Mouse (Mus musculus): ENCODE data around the gene Zfp300. TPM values are rescaled to one million over a fixed set of nuclear protein-coding genes. Genes with fewer than 3 reads are reported as not detected.
A peak's percentile ranks its signal among the peaks of the same experiment; 100 is the strongest.

The Zfp300 gene
- 1.3 and 1.4 TPM in 2 replicates for polyA plus RNA-seq (2012; rRNA removed)

GRCm38 (mm10) chrX:21088983-21089866 lies at the start of gene Zfp300:
Gene Zfp300, minus strand, starts transcription at chrX:21089527.
- TF ChIP-seq POLR2A (IDR thresholded peaks at IDR 0.05; ENCODE audit: extremely low read depth, insufficient read depth, low read length) (0 out of 2 replicates have a peak, but pooled peaks have one; percentile 6), CTCF (IDR thresholded peaks at IDR 0.05; ENCODE audit: extremely low read depth, insufficient read depth, low read length) (no peak)
- Histone ChIP-seq H3K27ac (ENCODE audit: insufficient read depth, low read length) (peak within 1 kb of the TSS; percentile 95), H3K4me1 (ENCODE audit: control insufficient read depth, insufficient read depth, low read length) (no peaks in the 10 kb centered on the region), H3K4me3 (ENCODE audit: insufficient read depth, low read length) (peak within 1 kb of the TSS; percentile 91)

- no peak within 1 kb of the TSS for H3K27ac ChIP-seq (ENCODE audit: insufficient read depth, low read length)
- H3K4me3 ChIP-seq (ENCODE audit: insufficient read depth, low read length) = no peak within 1 kb of the TSS
- H3K4me1 ChIP-seq (ENCODE audit: control insufficient read depth, insufficient read depth, low read length) = no peaks in the 10 kb centered on the region
- TF ChIP-seq CTCF (IDR thresholded peaks at IDR 0.05; ENCODE audit: extremely low read depth, insufficient read depth, low read length) (no peak), POLR2A (IDR thresholded peaks at IDR 0.05; ENCODE audit: extremely low read depth, insufficient read depth, low read length) (no peak)
Observed at GRCm38 (mm10) chrX:21115520-21115919, 26.2 kb upstream of the Zfp300 start, which contains the start of gene Ssxa1. Gene Ssxa1, plus strand, starts transcription at chrX:21115820.

GRCm38 (mm10) chrX:21089867-21090239 lies 526 bp upstream of the Zfp300 start:
- Histone ChIP-seq H3K4me1 (ENCODE audit: control insufficient read depth, insufficient read depth, low read length) (no peaks in the 10 kb centered on the region), H3K4me3 (ENCODE audit: insufficient read depth, low read length) (peak overlapping the region; percentile 91), H3K27ac (ENCODE audit: insufficient read depth, low read length) (peak overlapping the region; percentile 95)
- TF ChIP-seq POLR2A (IDR thresholded peaks at IDR 0.05; ENCODE audit: extremely low read depth, insufficient read depth, low read length) (no peak), CTCF (IDR thresholded peaks at IDR 0.05; ENCODE audit: extremely low read depth, insufficient read depth, low read length) (no peak)

- TF ChIP-seq CTCF (IDR thresholded peaks at IDR 0.05; ENCODE audit: extremely low read depth, insufficient read depth, low read length) = no peak
- no peak for TF ChIP-seq POLR2A (IDR thresholded peaks at IDR 0.05; ENCODE audit: extremely low read depth, insufficient read depth, low read length)
- Histone ChIP-seq H3K27ac (ENCODE audit: insufficient read depth, low read length) (no peak overlapping the region), H3K4me1 (ENCODE audit: control insufficient read depth, insufficient read depth, low read length) (no peaks in the 10 kb centered on the region), H3K4me3 (ENCODE audit: insufficient read depth, low read length) (peak overlapping the region; percentile 91)
Observed at GRCm38 (mm10) chrX:21088645-21088982, 713 bp downstream of the Zfp300 start.

GRCm38 (mm10) chrX:21068106-21068505 lies 21.2 kb downstream of the Zfp300 start, which contains the start of gene Spaca5:
Gene Spaca5, plus strand, starts transcription at chrX:21068406.
- Histone ChIP-seq H3K4me1 (ENCODE audit: control insufficient read depth, insufficient read depth, low read length) (no peaks in the 10 kb centered on the region), H3K4me3 (ENCODE audit: insufficient read depth, low read length) (no peak within 1 kb of the TSS), H3K27ac (ENCODE audit: insufficient read depth, low read length) (no peak within 1 kb of the TSS)
- TF ChIP-seq POLR2A (IDR thresholded peaks at IDR 0.05; ENCODE audit: extremely low read depth, insufficient read depth, low read length) = no peak
- no peak for TF ChIP-seq CTCF (IDR thresholded peaks at IDR 0.05; ENCODE audit: extremely low read depth, insufficient read depth, low read length)

- Histone ChIP-seq H3K4me1 (ENCODE audit: control insufficient read depth, insufficient read depth, low read length) (no peaks in the 10 kb centered on the region), H3K4me3 (ENCODE audit: insufficient read depth, low read length) (peak overlapping the region; percentile 55; the same call in 1 of the 2 replicates), H3K27ac (ENCODE audit: insufficient read depth, low read length) (no peak overlapping the region)
- TF ChIP-seq CTCF (IDR thresholded peaks at IDR 0.05; ENCODE audit: extremely low read depth, insufficient read depth, low read length) = no peak
- TF ChIP-seq POLR2A (IDR thresholded peaks at IDR 0.05; ENCODE audit: extremely low read depth, insufficient read depth, low read length) = no peak
Observed at GRCm38 (mm10) chrX:21062544-21062890, 26.8 kb downstream of the Zfp300 start.

- no peak for TF ChIP-seq CTCF (IDR thresholded peaks at IDR 0.05; ENCODE audit: extremely low read depth, insufficient read depth, low read length)
- peak; percentile 61; the same call in 1 of the 2 replicates for TF ChIP-seq POLR2A (IDR thresholded peaks at IDR 0.05; ENCODE audit: extremely low read depth, insufficient read depth, low read length)
- Histone ChIP-seq H3K4me3 (ENCODE audit: insufficient read depth, low read length) (peak within 1 kb of the TSS; percentile 55), H3K4me1 (ENCODE audit: control insufficient read depth, insufficient read depth, low read length) (no peaks in the 10 kb centered on the region), H3K27ac (ENCODE audit: insufficient read depth, low read length) (no peak within 1 kb of the TSS)
Observed at GRCm38 (mm10) chrX:21061866-21062543, 27.3 kb downstream of the Zfp300 start, which contains the start of gene Zfp182. Gene Zfp182, minus strand, starts transcription at chrX:21062316.

- Histone ChIP-seq H3K4me3 (ENCODE audit: insufficient read depth, low read length) (peak overlapping the region; percentile 55), H3K4me1 (ENCODE audit: control insufficient read depth, insufficient read depth, low read length) (no peaks in the 10 kb centered on the region), H3K27ac (ENCODE audit: insufficient read depth, low read length) (no peak overlapping the region)
- no peak for TF ChIP-seq CTCF (IDR thresholded peaks at IDR 0.05; ENCODE audit: extremely low read depth, insufficient read depth, low read length)
- no peak for TF ChIP-seq POLR2A (IDR thresholded peaks at IDR 0.05; ENCODE audit: extremely low read depth, insufficient read depth, low read length)
Observed at GRCm38 (mm10) chrX:21061460-21061859, 27.9 kb downstream of the Zfp300 start.

Other genes with a start within 250 kb of the Zfp300 start
- 0.68 and 1.5 TPM in 2 replicates for gene Timp1, start 219.4 kb downstream of the Zfp300 start, polyA plus RNA-seq (2012; rRNA removed)
- gene Syn1, start 168.5 kb downstream of the Zfp300 start, polyA plus RNA-seq (2012; rRNA removed) = 295 and 303 TPM in 2 replicates
- 18.4 and 22.0 TPM in 2 replicates for gene Cfp, start 158.0 kb downstream of the Zfp300 start, polyA plus RNA-seq (2012; rRNA removed)
- 40.2 and 44.3 TPM in 2 replicates for gene Elk1, start 138.9 kb downstream of the Zfp300 start, polyA plus RNA-seq (2012; rRNA removed)
- gene Uxt, start 127.5 kb downstream of the Zfp300 start, polyA plus RNA-seq (2012; rRNA removed) = 14.4 and 14.9 TPM in 2 replicates
- 9.5 and 9.7 TPM in 2 replicates for gene Zfp182, start 27.2 kb downstream of the Zfp300 start, polyA plus RNA-seq (2012; rRNA removed)
- not detected in 2 replicates for gene Spaca5, start 21.1 kb downstream of the Zfp300 start, polyA plus RNA-seq (2012; rRNA removed)
- gene Ssxa1, start 26.3 kb upstream of the Zfp300 start, polyA plus RNA-seq (2012; rRNA removed) = not detected in 2 replicates
- not detected in 2 replicates for gene Gm21876, start 86.1 kb upstream of the Zfp300 start, polyA plus RNA-seq (2012; rRNA removed)